Mouse (Mus musculus) erythroblast, embryonic 14.5 days (primary cell): ENCODE data around the gene Dst. TPM values are rescaled to one million over a fixed set of nuclear protein-coding genes. Genes with fewer than 3 reads are reported as not detected.

Source experiments
- H3K27me3 ChIP-seq: 2 replicates; pipeline ENCODE4 v1.6.1; 2012; ENCODE audit warnings: inconsistent platforms; ENCODE audit not compliant: control insufficient read depth
- H3K36me3 ChIP-seq: 2 replicates; pipeline ENCODE4 v1.6.1; 2012; ENCODE audit warnings: mild to moderate bottlenecking, inconsistent platforms; ENCODE audit not compliant: control insufficient read depth
- H3K4me1 ChIP-seq: 2 replicates; pipeline ENCODE4 v1.6.1; 2012; ENCODE audit warnings: inconsistent platforms; ENCODE audit not compliant: control insufficient read depth
- H3K4me3 ChIP-seq: replicated peaks from 2 replicates; pipeline ENCODE3; 2012; ENCODE audit warnings: moderate library complexity, mild to moderate bottlenecking, inconsistent platforms
- H3K9me3 ChIP-seq: 2 replicates; pipeline ENCODE4 v1.6.1; 2012; ENCODE audit warnings: low read length, inconsistent platforms, mixed read lengths; ENCODE audit not compliant: control insufficient read depth
- GATA1 ChIP-seq: IDR thresholded peaks from 2 replicates; pipeline ENCODE4 v1.6.1; 2012; ENCODE audit warnings: low read length, inconsistent platforms, mixed read lengths
- TAL1 ChIP-seq: IDR thresholded peaks from 3 replicates; pipeline ENCODE4 v1.6.1; 2012; ENCODE audit warnings: low read length, inconsistent platforms, mixed read lengths
- polyA plus RNA-seq: library from polyadenylated mRNA; stranded (reverse); fragments of >175 nt; gene quantifications from 2 replicates; pipeline ENCODE4 v1.2.3, GENCODE M21; 2012

Dst gene
- polyA plus RNA-seq, 1 experiment: 1.5 TPM

GRCm38 (mm10) chr1:34164616-34165295 is 256.7 kb downstream of the Dst start:
- H3K4me1 ChIP-seq: no peaks in the 10 kb centered on the region
- H3K27me3 ChIP-seq: no peaks in the 10 kb centered on the region
- no peaks in the 10 kb centered on the region; the same call in 1 of the 2 replicates for H3K36me3 ChIP-seq
- no peak overlapping the region for H3K4me3 ChIP-seq
- H3K9me3 ChIP-seq: no peaks in the 10 kb centered on the region
- TF ChIP-seq TAL1 (no peak), GATA1 (no peak)

- no peaks in the 10 kb centered on the region for H3K27me3 ChIP-seq
- TF ChIP-seq TAL1: no peak
- TF ChIP-seq GATA1: no peak
- H3K4me1 ChIP-seq: no peaks in the 10 kb centered on the region
- H3K4me3 ChIP-seq: no peak overlapping the region
- H3K36me3 ChIP-seq: no peaks in the 10 kb centered on the region; the same call in 1 of the 2 replicates
- H3K9me3 ChIP-seq: no peaks in the 10 kb centered on the region
Measured at GRCm38 (mm10) chr1:34165926-34166325, 257.9 kb downstream of the Dst start.

DNA sequence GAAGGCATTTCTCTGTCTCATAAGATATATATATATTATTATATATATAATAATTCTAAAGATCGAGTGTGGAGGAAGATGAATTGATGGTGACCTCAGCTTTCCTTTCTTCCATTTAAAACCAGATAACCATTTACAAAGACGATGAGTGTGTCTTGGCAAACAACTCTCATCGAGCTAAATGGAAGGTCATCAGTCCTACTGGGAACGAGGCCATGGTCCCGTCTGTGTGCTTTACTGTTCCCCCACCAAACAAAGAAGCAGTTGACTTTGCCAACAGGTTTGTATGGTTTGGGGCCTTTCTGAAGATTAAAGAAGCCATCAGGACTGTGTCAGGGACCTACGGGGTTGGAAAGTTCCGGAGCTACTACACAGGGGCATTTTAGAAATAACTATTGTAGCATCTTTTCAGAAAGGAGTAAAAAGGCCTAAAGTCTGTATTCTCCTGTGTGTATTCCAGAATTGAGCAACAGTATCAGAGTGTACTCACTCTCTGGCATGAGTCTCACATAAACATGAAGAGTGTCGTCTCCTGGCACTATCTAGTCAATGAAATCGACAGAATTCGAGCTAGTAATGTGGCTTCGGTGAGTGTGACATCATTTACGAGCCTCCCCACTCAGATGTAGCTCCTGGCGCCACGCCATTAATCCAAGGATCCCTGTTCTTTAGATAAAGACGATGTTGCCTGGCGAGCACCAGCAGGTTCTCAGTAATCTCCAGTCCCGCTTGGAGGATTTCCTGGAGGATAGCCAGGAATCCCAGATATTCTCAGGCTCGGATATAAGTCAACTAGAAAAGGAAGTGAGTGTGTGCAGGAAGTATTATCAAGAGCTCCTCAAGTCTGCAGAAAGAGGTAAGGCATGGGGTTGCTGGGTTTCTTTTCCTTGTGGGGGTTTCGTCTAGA is 259.4 kb downstream of the Dst start:
- no peaks in the 10 kb centered on the region for H3K4me1 ChIP-seq
- no peaks in the 10 kb centered on the region; the same call in 1 of the 2 replicates for H3K36me3 ChIP-seq
- no peaks in the 10 kb centered on the region for H3K27me3 ChIP-seq
- no peak overlapping the region for H3K4me3 ChIP-seq
- H3K9me3 ChIP-seq: no peaks in the 10 kb centered on the region
- no peak for TF ChIP-seq GATA1
- TF ChIP-seq TAL1: no peak

GRCm38 (mm10) chr1:34169086-34169485 is 261.1 kb downstream of the Dst start:
- no peak overlapping the region for H3K4me3 ChIP-seq
- no peak for TF ChIP-seq TAL1
- no peak for TF ChIP-seq GATA1
- H3K4me1 ChIP-seq: no peaks in the 10 kb centered on the region

DNA sequence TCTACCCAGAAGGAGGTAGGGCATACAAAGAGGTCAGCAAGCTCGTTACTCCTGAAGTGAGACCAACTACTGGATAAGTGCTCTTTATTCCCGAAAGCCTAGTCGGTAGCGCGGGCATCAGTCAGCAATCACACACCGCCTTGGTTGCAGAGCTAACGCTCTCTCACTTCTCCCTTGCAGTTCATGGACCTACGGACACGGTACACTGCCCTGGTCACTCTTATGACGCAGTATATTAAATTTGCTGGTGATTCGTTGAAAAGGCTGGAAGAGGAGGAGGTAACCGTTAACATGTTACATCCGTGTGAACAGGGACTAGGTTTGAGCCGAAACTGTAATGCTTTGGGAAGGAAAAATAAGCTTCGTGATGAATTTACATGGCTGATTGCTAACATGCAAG is 266.5 kb downstream of the Dst start:
- Histone ChIP-seq H3K4me1 (no peaks in the 10 kb centered on the region), H3K36me3 (peaks cover 2% of the 10 kb centered on the region; the same call in 1 of the 2 replicates), H3K9me3 (no peaks in the 10 kb centered on the region; the same call in 1 of the 2 replicates), H3K27me3 (no peaks in the 10 kb centered on the region), H3K4me3 (no peak overlapping the region)
- TF ChIP-seq TAL1 (no peak), GATA1 (no peak)

More at GRCm38 (mm10) chr1:34169086-34169485, 261.1 kb downstream of the Dst start:
- Histone ChIP-seq H3K36me3 (no peaks in the 10 kb centered on the region; the same call in 1 of the 2 replicates), H3K27me3 (no peaks in the 10 kb centered on the region), H3K9me3 (no peaks in the 10 kb centered on the region)

DNA sequence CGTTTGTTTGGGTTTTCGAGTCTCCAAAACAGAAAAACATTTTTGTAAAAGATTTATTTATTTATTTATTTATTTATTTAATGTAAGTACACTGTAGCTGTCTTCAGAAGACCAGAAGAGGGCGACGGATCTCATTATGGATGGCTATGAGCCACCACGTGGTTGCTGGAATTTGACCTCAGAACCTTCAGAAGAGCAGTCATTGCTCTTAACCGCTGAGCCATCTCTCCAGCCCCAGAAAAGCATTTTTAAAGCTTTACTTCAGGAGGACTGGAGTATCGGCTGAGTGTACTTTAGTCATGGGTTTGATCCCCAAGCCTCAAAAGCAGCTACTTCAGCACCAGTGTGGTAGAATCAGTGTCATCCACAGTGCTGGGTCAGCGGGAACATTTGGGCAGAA is 266.9 kb downstream of the Dst start:
- Histone ChIP-seq H3K9me3 (no peaks in the 10 kb centered on the region; the same call in 1 of the 2 replicates), H3K27me3 (no peaks in the 10 kb centered on the region), H3K4me1 (no peaks in the 10 kb centered on the region), H3K36me3 (peaks cover 2% of the 10 kb centered on the region; the same call in 1 of the 2 replicates), H3K4me3 (no peak overlapping the region)
- no peak for TF ChIP-seq GATA1
- no peak for TF ChIP-seq TAL1

- H3K36me3 ChIP-seq: peaks cover 2% of the 10 kb centered on the region; the same call in 1 of the 2 replicates
- TF ChIP-seq TAL1 (no peak), GATA1 (no peak)
- no peak overlapping the region for H3K4me3 ChIP-seq
- H3K4me1 ChIP-seq: no peaks in the 10 kb centered on the region
- no peaks in the 10 kb centered on the region for H3K27me3 ChIP-seq
- no peaks in the 10 kb centered on the region; the same call in 1 of the 2 replicates for H3K9me3 ChIP-seq
Measured at GRCm38 (mm10) chr1:34178022-34178727, 270.1 kb downstream of the Dst start.

DNA sequence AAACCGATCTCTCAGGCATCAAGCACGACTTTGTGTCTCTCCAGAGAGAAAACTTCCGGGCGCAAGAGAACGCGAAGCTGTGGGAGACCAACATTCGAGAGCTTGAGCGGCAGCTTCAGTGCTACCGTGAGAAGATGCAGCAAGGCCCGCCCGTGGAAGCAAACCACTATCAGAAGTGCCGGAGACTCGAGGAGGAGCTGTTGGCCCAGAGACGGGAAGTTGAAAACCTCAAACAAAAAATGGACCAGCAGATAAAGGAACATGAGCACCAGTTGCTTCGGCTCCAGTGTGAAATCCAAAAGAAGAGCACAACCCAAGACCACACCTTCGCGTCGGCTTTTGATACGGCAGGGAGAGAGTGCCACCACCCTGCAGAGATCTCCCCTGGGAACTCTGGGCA is 271.7 kb downstream of the Dst start:
- Histone ChIP-seq H3K9me3 (no peaks in the 10 kb centered on the region; the same call in 1 of the 2 replicates), H3K36me3 (no peaks in the 10 kb centered on the region), H3K27me3 (no peaks in the 10 kb centered on the region), H3K4me1 (no peaks in the 10 kb centered on the region), H3K4me3 (no peak overlapping the region)
- no peak for TF ChIP-seq TAL1
- TF ChIP-seq GATA1: no peak
